Mouse (Mus musculus) adrenal gland, adult 8-10 months (tissue): ENCODE measurements around the gene Ppfia4. TPM values are rescaled to one million over a fixed set of nuclear protein-coding genes. Genes with fewer than 3 reads are reported as not detected.
A peak's percentile ranks its signal among the peaks of the same experiment; 100 is the strongest.

Experiments used
- DNase-seq: peaks from one replicate; pipeline ENCODE4 v3.0.0; 2022
- total RNA-seq, 4 experiments: library from RNA; stranded (reverse); gene quantifications; 2 replicates each; pipeline ENCODE4 v1.2.4; 2022

Gene Ppfia4
- 1 to 10 TPM; 1.6 to 2.6 (median 2.0) TPM for total RNA-seq

DNA sequence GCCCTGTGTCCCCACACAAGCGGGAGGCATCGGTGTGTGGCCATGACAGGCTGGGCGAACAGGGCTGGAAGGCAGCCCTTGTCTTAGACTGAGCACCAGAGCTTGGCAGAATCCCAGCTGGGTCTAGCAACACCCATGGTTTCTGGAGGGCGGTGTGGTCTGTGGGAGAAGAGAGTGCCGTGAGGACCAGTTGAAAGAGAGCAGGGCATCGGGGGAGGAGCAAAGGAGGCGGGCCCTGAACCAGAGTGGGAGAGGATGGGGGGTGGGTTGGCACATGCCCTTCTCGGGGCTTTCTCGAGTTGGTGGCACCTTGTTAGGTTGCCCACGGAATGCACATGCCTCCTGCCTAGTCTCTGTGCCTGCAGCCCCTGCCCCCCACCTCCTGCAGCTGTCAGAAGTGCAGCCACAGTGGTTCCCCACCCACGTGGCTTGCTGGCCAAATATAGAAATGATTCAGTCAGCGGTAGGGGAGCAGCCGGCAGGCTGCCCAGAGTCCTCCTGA, at the start of gene Ppfia4:
Gene Ppfia4 (minus strand): TSS at position 159 of the 502 bp plus-strand sequence.
- no peak for DNase-seq

DNA sequence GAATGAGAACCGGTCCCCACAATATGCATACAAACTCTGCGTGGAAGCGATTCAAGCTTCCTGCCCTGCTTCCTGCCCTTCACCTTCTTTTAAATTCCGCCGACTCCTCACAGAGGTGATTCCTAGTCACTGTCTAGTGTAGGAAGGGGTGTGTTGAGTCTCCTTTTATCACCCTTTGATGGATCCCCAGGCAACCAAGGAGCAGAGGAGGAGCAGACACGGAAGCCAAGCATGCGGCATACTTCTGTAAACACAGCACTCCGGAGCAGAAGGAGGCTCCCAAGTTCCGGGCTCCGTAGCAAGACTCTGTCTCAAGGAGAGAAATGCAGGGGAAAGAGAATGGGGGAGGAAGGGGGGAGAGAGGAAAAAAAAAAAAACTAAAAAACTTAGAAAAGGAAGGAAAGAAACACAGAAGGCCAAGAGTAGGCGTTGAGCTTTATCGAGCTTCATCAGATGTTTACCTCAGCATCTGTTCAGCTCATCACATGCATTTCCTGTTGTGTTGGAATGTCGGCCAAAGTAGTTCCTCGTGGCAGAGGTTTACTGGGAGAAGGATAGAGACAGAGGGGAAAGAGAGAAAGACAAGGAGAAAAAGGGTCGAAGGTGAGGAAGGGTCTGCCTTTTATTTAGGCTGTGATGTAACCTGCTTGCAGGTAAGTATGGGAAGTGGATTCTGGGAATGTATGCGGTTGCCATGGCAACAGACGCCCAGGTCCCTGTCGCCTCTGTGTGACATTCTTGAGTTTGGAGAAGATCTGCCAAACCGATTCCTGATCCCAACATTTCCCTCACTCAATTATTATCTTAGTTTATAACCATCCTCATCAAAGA, 49.3 kb upstream of the Ppfia4 start:
- no peak for DNase-seq

- no peak for DNase-seq
These were observed 48.3 kb upstream of the Ppfia4 start for GRCm38 (mm10) chr1:134381051-134381450.

GRCm38 (mm10) chr1:134374124-134374523, 41.4 kb upstream of the Ppfia4 start:
- DNase-seq: no peak

GRCm38 (mm10) chr1:134368777-134369337, 36.1 kb upstream of the Ppfia4 start:
- DNase-seq: peak; percentile 24

DNA sequence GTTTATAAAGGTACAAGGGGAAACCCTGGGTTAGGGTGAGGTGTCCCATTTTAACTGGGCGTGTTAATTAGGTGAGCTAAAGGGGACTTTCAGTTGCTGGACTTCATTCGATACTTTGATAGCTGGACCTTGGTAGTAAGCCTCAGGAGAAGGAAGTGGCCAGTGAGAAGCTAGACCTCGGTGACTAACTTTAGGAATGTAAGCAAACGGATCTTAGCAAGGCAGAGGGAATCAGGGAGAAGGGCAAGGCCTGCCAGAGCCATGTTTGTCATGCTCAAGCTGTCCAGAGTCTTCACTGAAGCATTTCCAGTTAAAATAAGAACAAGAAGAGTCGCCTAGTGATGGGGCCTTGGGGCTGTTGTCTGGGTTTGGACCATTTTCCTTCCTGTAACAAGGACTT, 32.8 kb upstream of the Ppfia4 start:
- no peak for DNase-seq

- DNase-seq: no peak
These were observed 30.5 kb upstream of the Ppfia4 start for GRCm38 (mm10) chr1:134363194-134363593.

GRCm38 (mm10) chr1:134361857-134362212, 29.1 kb upstream of the Ppfia4 start, which contains the start of gene Tmem183a:
TSS of gene Tmem183a (minus strand) at chr1:134361979.
- DNase-seq: peak; percentile 94

- DNase-seq: no peak
These were observed 28.6 kb upstream of the Ppfia4 start for GRCm38 (mm10) chr1:134361195-134361856.

DNA sequence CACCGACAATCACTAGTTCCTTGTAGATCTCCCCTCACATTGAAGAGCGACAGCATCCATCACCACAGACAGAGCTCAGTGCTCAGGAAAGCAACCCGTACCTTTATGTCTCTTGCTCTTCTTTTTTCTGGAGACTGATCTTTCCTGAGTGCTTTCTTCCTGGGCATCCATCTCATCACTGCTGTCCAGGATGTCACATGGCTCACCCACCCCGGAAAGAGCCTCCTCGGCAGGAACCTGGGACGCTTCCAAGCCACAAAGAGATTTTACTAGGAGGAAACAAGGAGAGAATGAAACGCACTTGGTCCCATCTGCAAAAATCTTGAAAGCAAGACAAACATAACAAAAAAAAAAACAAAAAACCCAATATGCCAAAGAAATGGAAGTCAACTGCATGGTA, 27.9 kb upstream of the Ppfia4 start:
- no peak for DNase-seq

DNA sequence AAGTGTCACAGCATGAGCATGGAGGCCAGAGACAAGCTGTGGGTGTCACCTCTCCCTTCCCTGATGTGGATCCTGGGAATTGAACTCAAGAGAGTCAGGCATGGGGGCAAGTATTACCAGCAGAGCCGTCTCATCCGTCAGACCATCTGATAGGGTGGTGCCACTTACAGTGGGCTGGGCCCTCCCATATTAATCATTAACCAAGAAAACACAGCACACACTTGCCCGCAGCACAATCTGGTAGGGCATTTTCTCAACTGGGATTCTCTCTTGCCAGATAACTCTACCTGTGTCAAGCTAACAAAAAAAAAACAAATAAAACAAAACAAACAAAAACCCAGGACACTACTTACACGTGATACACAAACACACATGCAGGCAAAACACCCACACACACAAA, 24.7 kb upstream of the Ppfia4 start:
- no peak for DNase-seq

GRCm38 (mm10) chr1:134353326-134353725, 20.6 kb upstream of the Ppfia4 start:
- DNase-seq: no peak

GRCm38 (mm10) chr1:134347791-134348190, 15.1 kb upstream of the Ppfia4 start:
- no peak for DNase-seq

GRCm38 (mm10) chr1:134345075-134345474, 12.3 kb upstream of the Ppfia4 start:
- no peak for DNase-seq

DNA sequence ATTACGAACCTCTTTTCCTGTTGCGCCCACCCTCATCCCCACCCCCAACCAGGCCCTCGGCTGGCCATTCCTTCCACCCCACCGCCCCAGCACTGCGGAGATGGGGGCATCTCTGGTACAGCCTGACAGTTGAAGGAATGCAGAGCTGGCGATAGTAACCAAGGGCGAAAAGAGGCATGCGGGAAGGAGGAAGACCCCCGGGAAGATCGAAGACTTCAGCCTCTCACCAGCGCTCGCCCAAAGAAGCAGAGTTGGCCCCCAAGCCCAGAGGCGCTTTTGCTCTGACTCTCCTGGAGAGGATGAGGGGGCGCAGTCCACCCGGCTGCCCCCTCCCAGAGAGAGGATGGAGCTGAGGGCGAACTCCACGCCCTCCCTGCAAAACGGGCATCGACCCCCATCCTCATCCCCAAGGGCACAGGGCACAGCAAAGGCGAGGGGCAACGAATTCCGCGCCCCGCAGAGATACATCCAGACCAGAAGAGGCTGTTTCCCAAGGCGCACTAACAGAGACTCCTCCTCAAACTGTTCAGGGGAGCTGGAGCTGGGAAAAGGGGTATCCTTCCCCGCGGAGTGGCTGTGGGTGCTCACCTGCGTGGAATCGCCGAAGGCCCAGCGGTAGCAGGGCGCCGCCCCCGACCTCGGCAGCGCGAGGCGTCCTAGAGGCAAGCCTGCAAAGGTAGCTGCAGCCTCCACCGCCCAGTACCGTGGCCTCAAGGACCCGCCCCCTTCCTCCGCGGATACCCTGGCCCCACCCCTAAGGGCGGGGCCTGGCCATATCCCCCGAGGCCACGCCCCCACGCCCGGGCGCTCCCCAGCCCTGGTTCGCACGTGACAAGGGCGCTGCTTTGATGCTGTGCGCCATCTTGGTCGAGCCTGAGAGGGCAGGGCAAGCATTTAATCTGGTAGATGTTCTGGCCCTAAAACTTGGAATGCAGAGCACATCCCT, 11.6 kb upstream of the Ppfia4 start:
- DNase-seq: peak; percentile 53

GRCm38 (mm10) chr1:134343567-134343966, 10.8 kb upstream of the Ppfia4 start:
- DNase-seq: no peak

GRCm38 (mm10) chr1:134342781-134343310, 10.1 kb upstream of the Ppfia4 start:
- DNase-seq: no peak

DNA sequence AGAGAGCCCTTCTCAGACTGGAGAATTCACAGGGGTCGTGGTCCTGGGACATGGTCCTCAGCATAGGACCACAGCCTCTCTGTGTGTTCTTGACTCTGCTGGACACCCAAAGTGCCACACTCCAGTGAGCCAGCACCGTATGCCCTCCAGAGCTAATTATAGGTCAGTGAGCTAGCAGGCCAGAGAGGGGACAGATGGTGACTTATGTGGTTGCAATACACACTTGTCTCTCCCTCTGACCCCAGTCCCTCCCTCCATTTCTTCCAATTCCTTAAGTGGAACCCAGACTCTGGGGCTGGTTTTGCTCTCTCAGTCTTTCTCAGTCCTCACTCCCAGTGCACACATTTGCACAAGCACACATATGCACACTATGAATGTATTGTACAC, 9.5 kb upstream of the Ppfia4 start:
- DNase-seq: no peak

- DNase-seq: no peak
These were observed 9.0 kb upstream of the Ppfia4 start for GRCm38 (mm10) chr1:134341641-134342277.

DNA sequence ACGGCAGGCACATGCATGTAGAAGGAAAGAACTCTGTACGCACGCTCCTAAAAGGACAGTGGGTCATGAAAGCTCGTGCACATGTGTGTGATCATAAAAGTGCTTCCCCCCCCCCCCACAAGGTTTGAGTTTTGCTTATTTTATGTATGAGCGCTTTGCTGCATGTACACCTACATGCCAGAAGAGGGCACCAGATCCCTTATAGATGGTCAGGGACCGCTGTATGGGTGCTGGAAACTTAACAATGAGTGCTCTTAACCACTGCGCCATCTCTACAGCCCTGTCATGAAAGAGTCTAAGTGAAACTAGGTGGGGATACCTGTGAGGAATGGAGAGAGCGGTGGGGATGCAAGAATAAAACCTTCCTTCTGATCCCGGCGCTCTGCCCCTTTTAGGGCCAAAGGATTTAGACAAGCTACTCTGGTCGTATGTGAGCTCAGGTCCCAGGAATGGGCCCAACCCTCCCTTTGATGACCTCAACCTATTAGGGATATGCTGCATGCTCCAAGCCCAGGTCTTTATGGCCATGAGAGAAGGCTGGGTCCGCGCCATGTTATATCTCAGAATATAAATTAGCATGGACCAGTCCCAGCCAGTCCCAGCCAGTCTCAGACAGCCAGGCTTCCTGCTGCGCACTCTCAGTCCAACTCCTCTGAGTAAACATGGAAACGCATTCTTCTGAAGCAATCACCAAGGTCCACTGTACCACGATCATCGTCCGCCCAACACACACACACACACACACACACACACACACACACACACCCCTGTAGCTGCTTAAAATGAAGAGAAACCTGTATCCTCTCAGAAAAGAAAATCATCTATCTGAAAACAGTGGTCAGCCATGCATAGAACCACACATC, 7.3 kb upstream of the Ppfia4 start:
- DNase-seq: no peak
